Mouse (Mus musculus) intestine, postnatal 0 days (tissue): ENCODE measurements at regions not wholly inside any gene's neighbourhood (a gene's known extent, or its start where the extent isn't known, plus 50 kb on each side); places are given as distances from the start of the nearest gene placed in this dataset.

ENCODE experiments used
- ATAC-seq: fragments of 200-750 bp; cut with Nextera tagmentation; 2 replicates; pipeline ENCODE4 v1.8.0; 2017; ENCODE audit warnings: mild to moderate bottlenecking, moderate TSS enrichment, moderate library complexity
- H3K27ac ChIP-seq: fragments of 300-500 bp; sonication (generic); 2 replicates; pipeline ENCODE4 v1.5.1; 2014; ENCODE audit warnings: mild to moderate bottlenecking, low read depth, low read length, moderate library complexity
- H3K27me3 ChIP-seq: fragments of 300-500 bp; sonication (generic); replicated peaks from 2 replicates; pipeline ENCODE4 v1.6.1; 2014; ENCODE audit warnings: low read length, mixed read lengths; ENCODE audit not compliant: control insufficient read depth, insufficient read depth
- H3K36me3 ChIP-seq: fragments of 300-500 bp; sonication (generic); 2 replicates; pipeline ENCODE4 v1.6.1; 2014; ENCODE audit warnings: mild to moderate bottlenecking, moderate library complexity; ENCODE audit not compliant: control insufficient read depth, insufficient read depth
- H3K4me1 ChIP-seq: fragments of 300-500 bp; sonication (generic); replicated peaks from 2 replicates; pipeline ENCODE4 v1.6.1; 2014; ENCODE audit warnings: antibody characterized with exemption, low read length, mixed read lengths; ENCODE audit not compliant: control insufficient read depth, insufficient read depth
- H3K4me2 ChIP-seq: fragments of 300-500 bp; sonication (generic); replicated peaks from 2 replicates; pipeline ENCODE4 v1.6.1; 2014; ENCODE audit warnings: low read depth, mild to moderate bottlenecking, moderate library complexity
- H3K4me3 ChIP-seq: fragments of 300-500 bp; sonication (generic); 2 replicates; pipeline ENCODE4 v1.5.1; 2014; ENCODE audit warnings: low read depth, low read length
- H3K9ac ChIP-seq: fragments of 300-500 bp; sonication (generic); 2 replicates; pipeline ENCODE4 v1.6.1; 2014; ENCODE audit warnings: mild to moderate bottlenecking, low read depth, low read length
- H3K9me3 ChIP-seq: fragments of 300-500 bp; sonication (generic); 2 replicates; pipeline ENCODE4 v1.6.1; 2016; ENCODE audit warnings: mixed run types; ENCODE audit not compliant: control insufficient read depth
- CTCF ChIP-seq: sonication (generic); IDR thresholded peaks from 2 replicates; pipeline ENCODE4 v1.5.1; 2016; ENCODE audit warnings: low read depth, mild to moderate bottlenecking, control low read depth, antibody characterized with exemption, moderate library complexity
- WGBS: fragments of 180-500 bp; shearing (Covaris S2); extraction: QIAGEN DNeasy Blood & Tissue Kit; methylation state at CpG from one replicate; pipeline ENCODE4 v1.1.7; 2014; 5-methylcytosine and 5-hydroxymethylcytosine counted together

DNA sequence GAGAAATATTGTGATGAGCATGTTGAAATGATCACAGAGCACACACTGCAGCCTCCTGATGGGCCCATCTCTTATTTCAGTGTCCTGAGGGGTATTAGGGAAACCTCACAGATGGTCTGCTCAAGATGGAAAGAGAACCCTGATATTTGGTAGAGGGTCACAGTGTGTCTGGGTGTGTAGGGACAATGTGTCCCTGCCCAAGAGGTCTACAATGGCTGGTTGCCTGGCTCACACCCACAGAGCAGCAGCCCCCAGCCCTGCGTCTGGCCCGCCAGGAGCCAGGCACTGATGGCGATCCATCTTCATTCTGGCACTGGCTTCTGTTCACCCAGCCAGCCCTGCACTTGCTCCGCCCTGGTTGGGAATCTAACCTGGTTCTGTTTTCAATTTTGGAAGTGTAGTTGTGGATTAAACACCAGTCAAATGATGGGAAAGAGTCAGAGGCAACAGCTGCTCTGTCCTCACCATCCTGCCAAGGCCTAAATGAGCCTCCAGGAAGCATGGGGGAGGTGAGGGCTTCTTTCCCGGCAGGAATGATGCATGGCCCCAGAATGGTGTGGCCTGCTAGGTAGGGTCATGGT is 216.5 kb upstream of the Mki67 start:
- H3K4me3 ChIP-seq, result no peak overlapping the region
- H3K4me2 ChIP-seq, result no peak overlapping the region
- WGBS, result 80% methylated on average over 5 of the region's 5 CpGs
- no peaks in the 10 kb centered on the region for H3K36me3 ChIP-seq
- H3K4me1 ChIP-seq, result no peaks in the 10 kb centered on the region
- H3K9me3 ChIP-seq, result no peaks in the 10 kb centered on the region
- no peak for ATAC-seq
- H3K27ac ChIP-seq, result no peak overlapping the region
- no peak for TF ChIP-seq CTCF
- H3K9ac ChIP-seq, result no peak overlapping the region
- H3K27me3 ChIP-seq, result no peaks in the 10 kb centered on the region

DNA sequence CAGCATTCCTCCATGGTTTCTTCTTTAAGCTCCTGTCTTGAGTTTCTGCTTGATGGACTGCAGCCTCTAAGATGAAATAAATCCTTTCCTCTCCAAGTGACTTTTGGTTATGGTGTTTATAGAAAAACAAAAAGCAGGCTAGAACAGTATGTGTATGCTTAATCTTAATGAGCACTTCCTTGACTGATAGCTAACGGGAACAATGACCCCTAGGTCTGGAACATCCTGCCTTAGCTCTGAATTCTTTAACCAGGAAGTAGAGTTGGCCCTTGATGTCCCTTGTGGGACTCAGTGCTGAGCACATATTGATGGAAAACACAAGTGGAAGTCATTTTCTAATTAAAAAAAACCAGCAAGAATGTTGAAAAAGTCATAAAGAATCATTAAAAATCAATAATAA is 219.0 kb upstream of the Mki67 start:
- 45% methylated on average over 1 of the region's 1 CpGs for WGBS
- Histone ChIP-seq H3K36me3 (no peaks in the 10 kb centered on the region), H3K4me2 (no peak overlapping the region), H3K9ac (no peak overlapping the region), H3K9me3 (no peaks in the 10 kb centered on the region), H3K27ac (no peak overlapping the region), H3K4me1 (no peaks in the 10 kb centered on the region), H3K4me3 (no peak overlapping the region), H3K27me3 (no peaks in the 10 kb centered on the region)
- no peak for TF ChIP-seq CTCF
- ATAC-seq, result no peak

DNA sequence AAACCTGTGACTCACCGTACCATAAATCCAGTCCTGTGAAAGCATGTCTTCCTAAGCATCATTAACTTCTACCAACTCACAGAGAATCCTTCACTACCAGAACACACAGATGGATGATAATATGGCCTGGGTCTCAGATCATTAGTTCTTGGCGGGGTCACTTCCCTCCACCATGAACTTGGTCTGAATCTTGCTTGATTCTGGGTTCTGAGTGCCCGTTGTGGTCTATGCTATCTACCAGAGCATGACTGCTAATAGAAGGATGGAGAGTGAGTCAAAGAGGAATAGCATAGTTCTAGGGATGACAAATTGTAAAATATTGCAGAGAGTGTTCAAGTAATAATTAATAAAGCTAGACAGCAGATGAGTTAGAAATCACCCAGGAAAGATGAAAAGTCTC is 221.3 kb upstream of the Mki67 start:
- H3K36me3 ChIP-seq, result no peaks in the 10 kb centered on the region
- no peaks in the 10 kb centered on the region for H3K4me1 ChIP-seq
- no peaks in the 10 kb centered on the region for H3K27me3 ChIP-seq
- no peak for TF ChIP-seq CTCF
- H3K9ac ChIP-seq, result no peak overlapping the region
- H3K4me2 ChIP-seq, result no peak overlapping the region
- WGBS, result 90% methylated on average over 3 of the region's 3 CpGs
- no peak overlapping the region for H3K4me3 ChIP-seq
- no peaks in the 10 kb centered on the region for H3K9me3 ChIP-seq
- no peak overlapping the region for H3K27ac ChIP-seq
- ATAC-seq, result no peak

DNA sequence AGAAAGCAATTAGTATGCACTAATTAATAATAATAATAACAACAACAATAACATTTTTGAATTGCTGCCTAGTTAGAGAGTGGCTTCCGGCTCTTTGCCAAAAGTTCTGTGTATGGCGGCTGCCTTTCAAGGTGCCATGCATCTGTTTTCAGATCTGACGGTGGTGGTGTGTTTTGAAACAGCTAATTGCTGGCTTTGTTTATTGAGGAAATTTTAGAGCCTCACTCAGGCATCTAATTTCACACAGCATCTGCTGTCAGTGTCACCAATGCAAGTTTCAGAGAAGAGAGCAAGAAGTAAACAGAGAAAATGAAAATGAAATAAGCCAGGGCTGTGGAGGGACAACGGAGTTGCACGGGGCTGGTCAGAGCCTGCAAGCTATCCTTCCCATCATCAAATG is 223.2 kb upstream of the Mki67 start:
- Histone ChIP-seq H3K4me3 (no peak overlapping the region), H3K27ac (no peak overlapping the region), H3K9ac (no peak overlapping the region), H3K9me3 (no peaks in the 10 kb centered on the region), H3K27me3 (no peaks in the 10 kb centered on the region), H3K4me1 (no peaks in the 10 kb centered on the region), H3K36me3 (no peaks in the 10 kb centered on the region), H3K4me2 (no peak overlapping the region)
- no peak for ATAC-seq
- no peak for TF ChIP-seq CTCF
- WGBS, result 64% methylated on average over 5 of the region's 5 CpGs

DNA sequence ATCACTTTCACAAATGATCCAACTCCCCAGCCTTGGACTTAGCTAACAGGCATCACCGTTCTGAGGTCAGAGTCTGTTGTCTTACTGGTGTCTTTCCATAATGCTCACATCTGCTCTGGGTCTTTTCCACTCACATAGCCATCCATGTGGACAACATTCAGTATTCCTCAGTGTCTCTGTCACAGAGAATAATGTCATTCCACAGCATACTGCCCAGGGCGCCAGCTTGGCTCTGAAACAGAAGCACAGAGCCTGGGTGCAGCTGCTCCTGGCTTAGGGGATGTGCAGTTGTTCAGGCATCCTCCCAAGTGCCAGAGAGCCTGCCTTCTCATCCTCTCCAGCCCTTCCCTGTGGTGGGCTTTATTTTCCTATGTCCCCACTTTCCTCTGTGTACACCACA is 226.7 kb upstream of the Mki67 start:
- Histone ChIP-seq H3K27ac (no peak overlapping the region), H3K27me3 (no peaks in the 10 kb centered on the region), H3K9ac (no peak overlapping the region), H3K4me2 (no peak overlapping the region), H3K4me3 (no peak overlapping the region), H3K36me3 (no peaks in the 10 kb centered on the region), H3K4me1 (no peaks in the 10 kb centered on the region), H3K9me3 (no peaks in the 10 kb centered on the region)
- ATAC-seq, result no peak
- TF ChIP-seq CTCF, result no peak
- 86% methylated on average over 2 of the region's 2 CpGs for WGBS

DNA sequence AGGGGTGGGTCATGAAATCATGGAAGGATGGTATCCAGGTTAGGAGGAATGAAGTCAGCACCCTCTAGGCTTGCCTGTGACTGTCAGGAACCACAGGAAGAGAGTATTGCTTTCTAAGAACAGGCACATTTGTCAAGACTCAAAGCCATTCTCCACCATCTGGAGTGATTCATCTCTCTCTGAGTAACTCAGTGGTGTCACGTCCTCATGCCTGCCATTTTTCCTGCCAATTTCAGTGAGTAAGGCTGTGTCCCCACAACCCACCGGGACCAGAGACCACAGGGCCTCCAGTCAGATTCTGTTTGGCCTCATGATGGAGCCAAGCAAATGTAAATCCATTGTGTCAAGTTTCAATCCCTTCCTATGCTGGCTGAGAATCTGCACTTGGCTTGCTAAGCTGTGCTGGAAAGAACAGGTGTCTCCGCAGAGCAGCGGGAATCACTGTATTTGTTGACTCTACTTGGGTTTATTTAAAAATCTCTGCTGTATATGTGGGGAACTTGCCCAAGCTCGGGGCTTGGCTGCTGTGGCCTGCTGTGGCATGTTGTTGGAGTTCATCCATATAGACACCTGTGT is 230.0 kb upstream of the Mki67 start:
- WGBS, result 74% methylated on average over 5 of the region's 5 CpGs
- no peak overlapping the region for H3K9ac ChIP-seq
- no peaks in the 10 kb centered on the region for H3K9me3 ChIP-seq
- no peaks in the 10 kb centered on the region for H3K36me3 ChIP-seq
- ATAC-seq, result no peak
- H3K4me1 ChIP-seq, result no peaks in the 10 kb centered on the region
- no peak for TF ChIP-seq CTCF
- H3K27ac ChIP-seq, result no peak overlapping the region
- H3K4me3 ChIP-seq, result no peak overlapping the region
- no peak overlapping the region for H3K4me2 ChIP-seq
- no peaks in the 10 kb centered on the region for H3K27me3 ChIP-seq

DNA sequence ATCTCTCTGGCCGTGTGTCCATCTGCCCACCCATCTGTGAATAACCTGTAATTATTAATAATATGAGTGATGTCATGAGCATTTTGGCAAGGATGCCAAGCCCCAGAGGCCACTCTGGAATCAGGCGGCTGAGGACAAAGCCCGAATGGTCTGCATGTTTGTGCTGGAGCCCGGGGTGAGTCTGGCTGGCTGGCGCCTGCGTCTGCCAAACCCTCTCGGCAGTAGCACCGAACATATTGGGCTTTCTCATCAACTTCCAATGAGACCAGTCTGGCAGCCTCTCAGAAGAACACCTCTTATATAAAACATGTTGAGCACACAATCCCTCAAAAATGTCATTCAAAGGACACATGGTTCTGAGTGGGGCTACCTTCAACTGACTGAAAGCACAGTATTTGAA is 244.9 kb upstream of the Mki67 start:
- H3K36me3 ChIP-seq, result no peaks in the 10 kb centered on the region
- no peak overlapping the region for H3K4me3 ChIP-seq
- H3K4me2 ChIP-seq, result no peak overlapping the region
- H3K9me3 ChIP-seq, result no peaks in the 10 kb centered on the region
- ATAC-seq, result no peak
- H3K27ac ChIP-seq, result no peak overlapping the region
- H3K27me3 ChIP-seq, result no peaks in the 10 kb centered on the region
- no peak overlapping the region for H3K9ac ChIP-seq
- no peak for TF ChIP-seq CTCF
- no peaks in the 10 kb centered on the region for H3K4me1 ChIP-seq
- WGBS, result 83% methylated on average over 8 of the region's 8 CpGs
